Comparison of ENCODE assay signal across 27 mouse cellular contexts in the genomic region with DNA sequence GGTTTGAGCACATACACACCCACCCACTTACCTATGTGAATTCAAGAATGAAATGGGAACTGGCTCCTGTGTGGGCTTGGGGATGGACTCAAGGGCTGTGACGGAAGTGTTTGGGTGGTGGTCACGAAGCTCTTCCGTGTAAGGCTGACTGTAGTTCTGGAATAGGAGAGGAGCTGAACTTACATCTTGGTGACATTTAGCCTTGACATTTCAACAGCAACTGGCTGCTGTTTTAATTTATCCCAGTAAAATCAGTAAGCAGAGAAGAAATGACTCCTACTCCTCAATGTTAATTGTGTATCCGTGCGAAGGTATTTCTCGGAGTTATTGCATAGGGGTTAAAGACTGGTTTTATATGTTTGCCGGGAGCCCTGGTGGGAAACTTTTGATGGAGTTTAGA. TPM values are rescaled to one million over a fixed set of nuclear protein-coding genes. Genes with fewer than 3 reads are reported as not detected.
"Had no signal": no experiment of that assay in that cellular context is flagged by ENCODE, and none has a peak within 500 bp of the region (broad histone marks: within the 10 kb centered on the region; RNA-seq: fewer than 3 reads in every experiment).

No protein-coding gene starts in this region.

- DNase-seq: cerebellum, adult 8-10 months; cerebellum, adult 9-10 months; cerebellum, adult 9-11 months; cerebellum, postnatal 10 days; cerebellum, postnatal 14 days; cerebellum, postnatal 25 days; cerebellum, postnatal 36 days; embryo, embryonic 11 days; forebrain, postnatal 0 days; gastrocnemius, adult 2 months; gastrocnemius, postnatal 10 days; gastrocnemius, postnatal 14 days; gastrocnemius, postnatal 25 days; gastrocnemius, postnatal 36 days; heart, adult 18-20 months; heart, adult 2 months had no signal

- ATAC-seq: forebrain, embryonic 13.5 days; forebrain, embryonic 14.5 days; forebrain, embryonic 15.5 days; forebrain, embryonic 16.5 days; forebrain, postnatal 0 days had no signal

- H3K27ac ChIP-seq: embryonic facial prominence, embryonic 10.5 days; embryonic facial prominence, embryonic 12.5 days; embryonic facial prominence, embryonic 13.5 days; embryonic facial prominence, embryonic 15.5 days; forebrain, embryonic 10.5 days; forebrain, embryonic 12.5 days; forebrain, embryonic 13.5 days; forebrain, embryonic 15.5 days; gastrocnemius, adult 2 months; heart, adult 2 months had no signal

- H3K4me3 ChIP-seq: embryonic facial prominence, embryonic 10.5 days; embryonic facial prominence, embryonic 12.5 days; embryonic facial prominence, embryonic 13.5 days; embryonic facial prominence, embryonic 15.5 days; erythroblast, embryonic 14.5 days; forebrain, embryonic 10.5 days; forebrain, embryonic 12.5 days; forebrain, embryonic 13.5 days; forebrain, embryonic 15.5 days; gastrocnemius, adult 2 months; heart, adult 2 months had no signal

- H3K9ac ChIP-seq: embryonic facial prominence, embryonic 12.5 days; embryonic facial prominence, embryonic 13.5 days; embryonic facial prominence, embryonic 15.5 days; forebrain, embryonic 12.5 days; forebrain, embryonic 13.5 days; forebrain, embryonic 15.5 days; forebrain, postnatal 0 days had no signal

- H3K9me3 ChIP-seq: embryonic facial prominence, embryonic 10.5 days; embryonic facial prominence, embryonic 12.5 days; embryonic facial prominence, embryonic 13.5 days; embryonic facial prominence, embryonic 15.5 days; forebrain, embryonic 10.5 days; forebrain, embryonic 12.5 days; forebrain, embryonic 13.5 days; forebrain, embryonic 15.5 days had no signal

- H3K4me2 ChIP-seq: embryonic facial prominence, embryonic 12.5 days; embryonic facial prominence, embryonic 13.5 days; embryonic facial prominence, embryonic 15.5 days; forebrain, embryonic 12.5 days; forebrain, embryonic 13.5 days; forebrain, embryonic 15.5 days had no signal

- H3K36me3 ChIP-seq: embryonic facial prominence, embryonic 10.5 days; embryonic facial prominence, embryonic 12.5 days; embryonic facial prominence, embryonic 13.5 days; embryonic facial prominence, embryonic 15.5 days; forebrain, embryonic 10.5 days; forebrain, embryonic 12.5 days; forebrain, embryonic 15.5 days had no signal

RNA-seq across cellular contexts. Expression of gene Prrg4, which starts 2.9 kb away (rescaled TPM):
- polyA plus RNA-seq: erythroblast, embryonic 14.5 days had no signal

RNA-seq across cellular contexts. Expression of gene Ccdc73, which starts 15.1 kb away (rescaled TPM):
- total RNA-seq: forebrain, postnatal 0 days had no signal
- polyA plus RNA-seq: erythroblast, embryonic 14.5 days had no signal
